In genomic region chr1:193769546-193769945, GRCm38 (mm10) we compare ENCODE assay signal across 20 mouse cellular contexts.
"Had no signal": no experiment of that assay in that cellular context is flagged by ENCODE, and none has a peak within 500 bp of the region (broad histone marks: within the 10 kb centered on the region; RNA-seq: fewer than 3 reads in every experiment).

No protein-coding gene starts in this region.

- DNase-seq: kidney, adult 2 months; kidney, postnatal 25 days; left cerebral cortex, postnatal 4 days; liver, postnatal 0 days; lung, embryonic 14.5 days; right cerebral cortex, postnatal 14 days; spleen, adult 18-20 months; thymus, postnatal 25 days had no signal

- H3K27ac ChIP-seq: kidney, postnatal 0 days; limb, embryonic 12.5 days; limb, embryonic 15.5 days; liver, embryonic 14.5 days; macrophage; midbrain, embryonic 12.5 days; midbrain, embryonic 15.5 days; neural tube, embryonic 12.5 days; neural tube, embryonic 15.5 days; stomach, embryonic 15.5 days had no signal

- ATAC-seq: intestine, postnatal 0 days; liver, postnatal 0 days; lung, postnatal 0 days; midbrain, embryonic 15.5 days had no signal

- H3K4me3 ChIP-seq: limb, embryonic 12.5 days; limb, embryonic 15.5 days; midbrain, embryonic 12.5 days; midbrain, embryonic 15.5 days; neural tube, embryonic 12.5 days; neural tube, embryonic 15.5 days; stomach, embryonic 15.5 days had no signal
